Mouse (Mus musculus) lung, postnatal 10 days (tissue): ENCODE data around the gene Stat6.
A peak's percentile ranks its signal among the peaks of the same experiment; 100 is the strongest.

Source experiments
- DNase-seq: peaks from one replicate; pipeline ENCODE4 v3.0.0; 2021

Stat6 gene

DNA sequence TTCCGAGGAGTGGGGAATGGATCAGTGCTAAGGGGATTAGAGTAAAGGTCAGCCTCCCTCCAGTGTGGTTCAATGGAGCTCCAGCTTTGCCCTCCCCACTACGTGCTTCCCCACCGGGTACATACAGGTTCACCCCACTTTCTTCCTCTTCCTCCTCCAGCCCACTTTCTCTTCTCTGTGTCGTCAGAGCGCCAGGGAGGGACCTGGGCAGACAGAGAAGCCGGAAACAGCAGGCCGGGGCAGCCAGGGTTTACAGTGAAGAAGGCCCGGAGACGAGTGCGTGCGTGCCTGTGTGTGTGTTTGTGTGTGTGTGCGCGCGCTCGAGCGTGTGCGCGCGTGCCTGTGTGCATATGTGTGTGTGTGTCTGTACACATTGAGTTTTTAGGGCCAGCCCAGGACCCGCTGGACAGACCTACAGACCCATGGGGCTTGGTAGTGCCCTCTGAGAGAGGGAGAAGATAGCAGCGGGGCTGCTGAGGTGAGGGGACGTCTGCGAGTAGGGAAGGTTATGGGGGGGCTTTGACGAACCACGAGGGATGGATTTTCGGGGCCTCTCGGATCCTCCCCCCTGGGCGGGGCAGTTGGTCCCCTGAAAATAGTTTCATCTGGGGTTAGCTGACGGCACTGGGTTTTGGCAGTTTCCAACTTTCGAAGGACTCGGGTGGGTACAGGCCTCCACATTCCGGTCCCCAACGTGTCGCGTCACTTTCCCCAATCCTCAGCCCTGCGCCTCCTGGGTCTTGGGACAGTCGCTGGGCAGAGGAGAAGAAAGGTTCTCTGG, at the start of gene Stat6:
Gene Stat6, plus strand, starts transcription at position 215 of the 781 bp plus-strand sequence.
- peak; percentile 91 for DNase-seq

DNA sequence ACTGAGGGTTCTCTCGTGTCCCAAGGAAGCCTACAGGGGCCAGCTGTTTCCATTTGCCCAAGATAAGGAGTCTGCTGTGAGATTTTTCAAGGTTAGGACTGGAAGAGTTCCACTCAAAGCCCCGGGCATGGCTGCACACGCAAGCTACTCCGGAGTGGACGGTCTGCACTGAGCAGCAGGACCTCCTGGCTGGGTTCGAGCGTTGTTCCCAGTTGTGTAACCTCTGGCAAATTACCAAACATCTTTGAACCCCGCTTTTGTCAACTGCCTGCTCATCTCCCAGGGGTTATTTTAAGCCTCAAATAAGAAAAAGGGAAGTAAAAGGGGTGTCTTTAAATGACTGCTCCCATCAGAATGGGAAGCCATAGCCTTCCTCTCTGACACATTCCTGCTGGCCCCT, 48.4 kb upstream of the Stat6 start:
- peak; percentile 31 for DNase-seq

DNA sequence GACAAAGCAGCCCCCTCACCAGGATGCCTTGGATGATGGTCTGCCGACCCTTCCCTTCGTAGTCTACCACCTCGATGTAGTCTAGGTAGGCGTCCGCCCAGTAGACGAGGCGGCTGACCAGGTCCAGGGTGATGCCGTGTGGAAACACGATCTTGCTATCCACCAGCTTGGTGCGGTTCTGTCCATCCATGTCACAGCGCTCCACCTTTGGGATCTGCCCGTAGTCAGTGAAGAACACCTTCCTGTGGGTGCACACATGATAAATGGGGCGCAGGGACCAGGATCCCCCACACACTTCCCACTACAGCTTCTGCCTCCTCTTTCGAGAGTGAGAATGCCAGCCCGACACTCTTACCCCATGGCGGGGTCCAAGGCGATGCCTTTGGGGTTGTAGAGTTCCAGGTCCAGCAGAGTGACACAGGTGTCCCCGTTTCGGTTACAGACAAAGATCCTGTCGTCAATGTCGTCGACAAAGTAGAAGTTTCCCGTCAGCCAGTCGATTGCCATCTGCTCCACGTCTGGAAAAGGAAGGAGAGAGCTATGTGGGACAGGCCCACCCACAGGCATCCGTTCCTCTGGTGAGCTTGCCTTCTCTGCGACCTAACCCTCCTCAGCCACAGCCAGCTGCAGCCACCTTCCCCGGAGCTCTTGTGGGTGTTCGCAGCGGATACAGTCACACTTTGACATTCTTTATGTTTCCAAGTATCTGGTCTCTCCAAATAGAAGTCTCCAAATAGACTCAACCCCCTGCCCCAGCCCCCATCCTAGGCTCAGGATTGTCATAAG, 47.7 kb upstream of the Stat6 start:
- peak; percentile 48 for DNase-seq

DNA sequence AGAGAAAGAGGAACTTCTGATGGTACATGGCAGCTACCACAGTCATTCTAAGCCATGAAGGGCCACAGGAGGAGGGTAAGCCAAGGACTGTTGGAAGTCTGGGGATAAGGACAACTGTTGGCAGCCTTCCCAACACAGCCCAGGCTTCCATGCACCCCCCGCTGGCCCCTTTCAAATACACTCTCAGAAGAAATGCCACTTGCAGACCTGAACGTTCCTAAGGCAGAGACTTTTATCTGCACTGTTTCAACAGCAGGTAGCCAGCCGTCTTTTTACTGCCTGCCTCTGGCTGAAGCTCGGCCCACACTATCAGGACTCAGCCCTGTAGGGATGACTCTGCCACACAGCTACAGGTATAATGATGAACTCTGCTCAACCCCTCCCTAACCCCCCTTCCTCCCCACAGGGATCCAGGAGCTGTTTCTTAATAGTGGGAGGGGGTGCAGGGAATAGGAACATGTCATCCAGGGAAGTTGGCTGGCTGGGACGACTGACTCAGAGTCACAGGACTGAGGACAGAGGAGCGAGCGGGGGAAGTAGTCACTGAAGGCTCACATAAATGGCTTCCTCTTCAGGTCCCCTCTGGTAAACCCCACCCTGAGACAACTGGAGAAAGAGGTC, 46.4 kb upstream of the Stat6 start:
- peak; percentile 70 for DNase-seq

DNA sequence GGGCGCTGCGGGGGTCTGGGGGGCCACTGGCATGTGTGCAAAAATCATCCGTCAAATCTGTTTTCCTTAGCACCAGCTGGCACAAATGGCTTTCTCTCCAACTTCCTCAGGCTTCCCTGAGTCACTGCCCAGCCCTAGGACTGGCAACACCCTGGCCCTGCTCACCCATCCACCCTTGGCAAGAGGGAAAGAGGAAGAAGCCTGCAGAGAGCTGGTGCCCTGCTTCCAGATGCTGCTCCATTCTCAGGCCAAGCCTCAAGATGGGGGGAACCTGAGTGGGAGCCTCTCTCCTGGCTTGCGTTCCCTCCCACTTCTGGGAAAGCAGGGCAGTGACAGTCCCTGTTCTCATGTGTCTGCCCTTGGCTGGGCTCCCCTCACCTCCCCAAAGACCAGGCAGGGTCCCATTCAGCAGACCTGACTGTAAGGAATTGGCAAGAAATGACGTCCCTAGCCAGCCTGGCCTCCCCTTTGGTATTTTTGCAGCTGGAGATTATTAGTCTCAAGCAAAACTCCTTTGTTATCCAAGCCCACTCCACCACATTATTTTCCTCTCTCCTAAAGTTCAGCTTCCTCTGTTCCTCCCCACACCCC, 45.4 kb upstream of the Stat6 start:
- DNase-seq = peak; percentile 32

DNA sequence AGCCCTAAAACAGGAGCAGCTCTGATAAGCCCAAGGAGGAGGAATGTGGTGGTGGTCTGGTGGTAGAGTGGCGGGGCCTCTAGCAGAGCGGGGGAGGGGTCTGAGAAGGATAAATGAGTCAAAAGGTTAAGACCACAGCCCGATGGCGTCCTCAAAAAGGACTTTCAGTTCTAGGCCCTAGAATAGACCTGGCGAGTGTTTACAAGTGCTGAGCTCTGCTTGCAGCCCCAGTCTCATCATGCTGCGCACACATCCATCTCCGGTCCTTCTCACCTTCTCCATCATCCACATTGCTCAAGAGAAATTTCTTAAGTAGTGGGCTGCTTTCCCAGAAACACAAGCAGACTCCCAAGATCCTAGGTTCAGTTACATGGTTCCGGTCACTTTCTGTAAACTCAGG, 44.2 kb upstream of the Stat6 start:
- DNase-seq = peak; percentile 56

DNA sequence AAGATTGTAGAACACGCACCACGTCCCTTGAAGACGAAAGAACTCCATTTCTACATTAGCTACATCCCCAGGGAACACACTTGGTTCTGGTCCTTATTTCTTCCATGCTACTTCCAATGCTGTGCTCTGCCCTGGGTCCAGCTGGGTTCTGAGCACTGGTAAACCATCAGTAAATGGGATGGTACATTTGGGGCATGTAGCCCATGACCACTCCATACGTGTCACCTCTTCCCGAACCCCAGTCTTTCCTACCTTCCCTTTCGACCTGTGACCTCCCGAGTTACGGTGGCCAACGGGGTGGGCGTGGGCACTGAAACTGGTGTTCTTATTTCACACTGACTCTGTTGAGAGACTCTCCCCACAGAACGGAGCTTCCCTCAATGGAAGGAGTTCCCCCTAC, 43.5 kb upstream of the Stat6 start:
- DNase-seq = no peak

DNA sequence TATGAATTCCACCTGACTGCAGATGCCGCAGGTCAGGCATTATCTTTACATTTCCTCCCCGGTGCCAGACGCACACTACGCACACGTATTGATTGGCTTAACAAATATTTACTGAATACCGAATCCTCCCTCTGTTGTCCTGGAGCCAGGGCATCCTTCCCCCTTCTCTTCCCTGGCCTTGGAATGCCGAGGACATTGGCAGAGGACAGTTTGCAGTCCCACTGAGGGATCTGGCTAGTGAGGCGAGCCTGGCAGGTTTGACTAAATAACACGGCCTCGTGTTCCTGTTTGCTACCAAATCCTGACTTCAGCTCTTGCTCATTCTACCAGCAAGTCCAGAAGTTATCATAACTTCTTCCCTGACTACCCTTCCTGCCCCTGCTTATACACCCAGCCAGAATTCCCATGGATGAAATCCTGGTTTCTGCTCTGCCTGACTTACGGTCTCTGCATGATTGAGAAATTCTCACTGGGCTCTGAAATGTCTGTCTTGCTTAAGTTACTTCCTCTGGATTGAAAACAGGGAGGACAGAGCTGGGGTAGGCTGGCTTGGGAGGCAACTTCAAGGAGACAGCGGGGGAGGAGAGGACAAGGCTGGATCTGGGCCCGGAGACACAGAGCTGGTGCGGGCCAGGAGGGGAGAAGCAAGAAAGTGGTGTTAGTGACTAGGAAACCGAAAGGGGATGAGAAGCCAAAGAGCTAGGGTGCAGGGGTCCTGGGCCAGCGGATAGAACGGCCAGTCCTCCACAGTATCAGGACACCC, 42.8 kb upstream of the Stat6 start:
- DNase-seq = peak; percentile 90

DNA sequence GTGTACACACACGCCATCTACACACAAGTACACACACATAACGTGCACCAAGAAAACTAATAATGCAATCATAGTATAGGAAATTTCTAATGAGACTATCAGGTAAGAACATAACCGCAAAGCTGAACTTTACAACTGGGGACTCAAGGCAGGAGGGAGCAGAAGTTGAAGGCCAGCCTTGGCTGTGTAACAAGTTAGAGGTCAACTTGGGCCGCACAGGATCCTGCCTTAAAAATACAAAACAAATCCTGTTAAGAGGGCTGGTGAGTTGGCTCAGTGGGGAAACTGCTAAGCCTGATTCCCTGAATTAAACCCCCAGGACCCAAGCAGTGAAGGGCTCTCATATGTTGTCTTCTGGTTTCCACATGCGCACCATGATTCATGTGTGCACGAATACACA, 40.6 kb upstream of the Stat6 start:
- no peak for DNase-seq

DNA sequence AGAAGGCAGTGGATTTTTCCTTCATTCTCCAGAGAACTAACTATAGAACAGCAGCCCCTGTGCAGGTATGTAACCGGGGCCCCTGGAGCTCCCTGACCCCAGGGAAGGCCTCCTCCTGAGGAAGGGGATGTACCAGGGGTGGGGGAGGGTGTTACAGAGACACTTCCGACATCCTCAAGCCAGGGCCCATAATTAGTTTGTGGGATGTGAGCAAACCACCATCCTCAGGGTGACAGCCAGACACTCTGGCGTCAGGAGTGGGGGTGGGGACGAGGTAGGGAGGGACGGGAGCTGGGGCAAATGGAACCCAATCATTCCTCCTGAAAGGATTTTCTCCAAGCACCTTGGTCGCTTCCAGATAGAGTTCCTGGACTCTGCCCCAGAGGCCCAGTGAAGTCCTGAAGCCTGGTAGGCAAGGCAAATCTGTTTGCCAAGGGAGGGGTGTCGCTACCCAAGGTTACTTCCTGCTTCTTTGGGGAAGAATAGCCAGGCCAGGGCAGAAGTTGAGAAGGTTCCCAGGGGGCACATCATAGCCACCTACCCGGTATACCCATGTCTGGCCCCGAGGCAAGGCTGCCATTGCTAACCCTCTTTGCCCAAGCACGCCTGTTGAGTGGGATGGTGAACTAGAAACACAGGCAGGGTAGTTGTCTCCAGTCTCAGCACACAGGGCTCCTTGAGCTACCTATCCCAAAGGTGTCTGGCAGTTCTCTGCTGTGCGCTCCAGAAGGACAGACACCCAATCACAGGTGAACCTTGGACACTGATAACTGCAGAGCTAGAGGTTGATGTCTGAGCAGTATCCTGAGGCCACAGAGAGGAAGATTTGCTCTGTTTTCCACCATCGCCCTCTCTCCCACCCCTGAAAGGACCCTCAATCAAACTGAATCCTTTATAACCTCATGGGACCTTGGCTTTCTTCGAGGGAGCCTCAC, 39.1 kb upstream of the Stat6 start:
- no peak for DNase-seq

DNA sequence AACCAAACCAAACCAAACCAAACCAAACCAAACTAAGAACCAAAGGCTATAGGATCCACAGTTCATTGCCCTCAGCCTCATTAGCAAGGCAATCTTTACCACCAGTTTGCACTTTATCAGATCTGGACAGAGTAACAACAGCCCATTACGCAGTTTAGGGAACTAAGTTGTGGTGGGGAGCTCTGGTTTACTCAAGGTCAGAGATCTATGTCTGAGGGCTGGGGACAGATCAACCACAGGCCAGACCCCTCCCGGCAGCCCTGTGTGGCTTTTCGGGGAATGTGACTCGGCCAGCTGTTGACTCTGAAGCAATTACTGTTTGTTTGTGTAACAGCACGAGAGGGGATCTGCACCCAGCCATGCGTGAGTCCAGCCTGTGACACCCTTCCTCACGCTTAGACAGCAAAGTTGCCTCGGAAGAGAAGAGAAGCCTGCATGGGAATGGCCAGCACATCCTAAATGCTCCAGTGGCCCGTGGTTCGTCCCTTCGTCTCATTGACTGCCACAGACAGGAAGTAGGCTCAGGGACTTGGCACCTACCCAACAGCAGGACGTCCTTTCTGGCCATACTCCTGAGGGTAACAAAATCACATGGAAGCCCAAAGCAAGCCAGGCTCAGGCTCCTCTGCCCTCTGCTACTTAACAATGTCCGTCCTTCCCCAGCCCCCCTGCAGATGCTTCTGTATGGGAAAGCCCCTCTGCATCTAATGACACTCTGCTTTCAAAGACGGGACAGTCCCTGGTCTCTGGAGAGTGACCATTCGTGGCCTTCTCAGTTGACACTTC, 38.1 kb upstream of the Stat6 start:
- peak; percentile 84 for DNase-seq

DNA sequence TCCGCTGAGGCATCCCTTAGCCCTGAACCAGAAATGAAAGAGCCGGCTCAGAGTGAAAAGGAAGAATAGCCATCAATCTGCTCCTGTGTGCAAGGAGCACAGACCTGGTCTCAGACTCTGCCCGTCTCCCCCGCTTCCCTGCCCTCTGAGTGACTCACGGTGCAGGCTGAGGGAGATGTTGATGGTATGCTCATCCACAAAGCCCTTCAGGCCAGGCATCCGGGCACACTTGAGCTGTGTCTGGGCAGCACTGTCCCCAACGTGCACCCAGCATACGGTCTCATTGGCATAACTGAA, 37.6 kb upstream of the Stat6 start:
- no peak for DNase-seq

DNA sequence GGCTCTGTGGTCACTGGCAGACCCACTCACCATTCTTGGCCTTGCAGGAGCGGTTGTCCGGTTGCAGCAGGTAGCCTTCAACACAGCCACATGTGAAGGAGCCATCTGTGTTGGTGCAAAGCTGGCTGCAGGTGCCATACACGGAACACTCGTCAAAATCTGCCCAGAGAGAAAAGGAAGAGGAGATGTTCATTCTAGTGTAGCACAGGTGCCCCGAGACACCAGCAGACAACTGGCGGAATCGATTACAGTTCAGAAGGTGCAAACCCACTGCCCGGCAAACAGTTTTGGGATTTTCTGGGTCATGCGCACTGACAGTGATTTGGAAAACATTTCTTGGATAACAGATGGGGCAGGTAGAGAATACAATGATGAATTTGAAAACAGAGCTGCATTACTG, 37.0 kb upstream of the Stat6 start:
- no peak for DNase-seq

DNA sequence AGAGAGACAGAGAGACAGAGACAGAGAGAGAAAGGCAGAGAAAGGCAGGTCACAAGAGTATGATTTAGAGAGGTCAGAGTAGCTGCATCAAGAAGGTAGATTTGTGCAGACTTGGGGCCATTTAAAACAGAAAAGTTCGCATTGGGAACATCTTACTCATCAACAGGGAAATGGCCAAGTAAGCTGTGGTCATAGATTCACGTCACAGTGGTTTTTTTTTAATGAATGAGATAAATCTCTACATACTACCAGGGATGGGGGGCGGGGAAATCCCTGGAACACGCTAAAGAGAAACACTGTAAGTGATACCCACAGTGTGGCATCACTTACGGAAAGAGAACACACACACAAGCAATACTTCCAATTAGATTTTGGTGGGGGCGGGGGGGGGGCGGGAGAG, 35.7 kb upstream of the Stat6 start:
- no peak for DNase-seq

DNA sequence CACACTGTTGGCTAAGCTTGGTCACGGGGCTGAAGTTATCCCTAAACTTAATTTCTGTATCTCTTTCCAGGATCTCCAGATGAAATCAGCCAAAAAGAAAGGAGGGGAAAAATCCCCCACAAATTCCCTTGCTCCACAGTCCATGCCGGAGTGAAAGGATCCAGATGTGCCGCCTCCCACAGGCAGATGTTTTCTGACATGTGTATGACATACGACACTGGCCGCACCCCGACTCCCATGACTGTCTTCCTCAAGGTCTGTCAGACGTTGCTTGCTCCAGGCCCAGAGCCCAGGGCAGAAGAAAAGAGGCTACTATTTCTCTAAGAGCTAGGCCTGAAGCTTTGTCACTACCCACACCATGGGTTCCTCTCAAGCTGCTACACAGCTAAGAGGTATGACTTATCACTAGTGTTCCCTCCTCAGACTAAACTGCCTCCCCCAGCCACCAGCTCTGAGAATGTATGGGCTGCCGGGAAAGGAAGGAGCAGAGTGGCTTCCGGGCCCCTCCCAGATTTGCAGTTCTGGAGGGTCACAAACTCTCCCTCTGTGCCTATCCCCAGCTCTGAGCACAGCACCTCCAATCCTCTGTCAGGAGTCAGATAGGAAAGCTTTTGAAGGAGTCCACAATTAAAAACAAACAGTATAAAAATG, 33.2 kb upstream of the Stat6 start:
- peak; percentile 48 for DNase-seq

DNA sequence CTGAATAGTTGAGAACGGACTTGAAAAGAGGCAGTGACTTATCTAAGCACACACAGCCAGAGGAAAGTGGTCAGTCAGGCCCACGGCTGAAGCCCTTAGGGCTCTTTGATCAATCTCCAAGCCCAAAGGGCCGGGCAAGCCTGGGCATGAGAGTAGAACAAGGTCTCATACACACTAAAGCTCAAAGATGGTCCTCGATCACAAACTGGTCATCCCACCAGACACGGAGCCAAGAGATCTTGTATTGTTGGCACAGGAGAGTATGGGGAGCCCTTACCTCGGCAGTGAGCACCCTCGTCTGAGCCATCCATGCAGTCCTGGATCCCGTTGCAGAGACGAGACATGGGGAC, 32.7 kb upstream of the Stat6 start:
- DNase-seq = no peak

DNA sequence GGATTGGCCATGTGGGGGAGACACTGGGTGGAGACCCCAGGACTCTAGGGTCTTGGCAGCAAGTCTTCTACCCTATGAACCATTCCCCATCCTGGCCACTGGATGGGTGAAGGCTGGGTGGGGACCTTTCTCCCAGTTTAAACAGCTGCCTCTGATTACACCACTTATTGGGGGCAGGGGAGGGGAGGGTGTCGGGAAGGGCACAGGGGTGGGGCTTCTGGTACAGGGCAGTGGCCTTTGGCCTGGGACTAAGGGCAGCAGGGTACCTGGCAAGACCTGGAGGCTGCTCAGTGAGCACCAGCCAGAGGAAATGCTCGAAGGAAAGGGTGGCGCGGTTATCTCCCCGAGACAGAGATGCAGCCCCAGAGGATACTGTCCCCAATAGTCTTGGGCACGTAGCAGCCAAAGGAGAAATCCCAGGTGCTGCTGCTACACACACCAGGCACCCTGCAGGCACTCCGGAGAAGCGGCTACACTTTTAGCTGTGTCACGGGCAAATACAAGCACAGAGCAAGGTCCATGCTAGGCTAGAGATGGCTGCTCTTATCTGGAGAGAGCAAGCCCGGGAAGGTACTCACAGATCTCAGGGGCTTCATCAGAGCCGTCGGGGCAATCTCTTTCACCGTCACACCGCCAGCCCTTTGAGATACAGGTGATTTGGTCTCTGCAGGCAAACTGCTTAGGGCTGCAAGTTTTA, 30.6 kb upstream of the Stat6 start:
- no peak for DNase-seq

DNA sequence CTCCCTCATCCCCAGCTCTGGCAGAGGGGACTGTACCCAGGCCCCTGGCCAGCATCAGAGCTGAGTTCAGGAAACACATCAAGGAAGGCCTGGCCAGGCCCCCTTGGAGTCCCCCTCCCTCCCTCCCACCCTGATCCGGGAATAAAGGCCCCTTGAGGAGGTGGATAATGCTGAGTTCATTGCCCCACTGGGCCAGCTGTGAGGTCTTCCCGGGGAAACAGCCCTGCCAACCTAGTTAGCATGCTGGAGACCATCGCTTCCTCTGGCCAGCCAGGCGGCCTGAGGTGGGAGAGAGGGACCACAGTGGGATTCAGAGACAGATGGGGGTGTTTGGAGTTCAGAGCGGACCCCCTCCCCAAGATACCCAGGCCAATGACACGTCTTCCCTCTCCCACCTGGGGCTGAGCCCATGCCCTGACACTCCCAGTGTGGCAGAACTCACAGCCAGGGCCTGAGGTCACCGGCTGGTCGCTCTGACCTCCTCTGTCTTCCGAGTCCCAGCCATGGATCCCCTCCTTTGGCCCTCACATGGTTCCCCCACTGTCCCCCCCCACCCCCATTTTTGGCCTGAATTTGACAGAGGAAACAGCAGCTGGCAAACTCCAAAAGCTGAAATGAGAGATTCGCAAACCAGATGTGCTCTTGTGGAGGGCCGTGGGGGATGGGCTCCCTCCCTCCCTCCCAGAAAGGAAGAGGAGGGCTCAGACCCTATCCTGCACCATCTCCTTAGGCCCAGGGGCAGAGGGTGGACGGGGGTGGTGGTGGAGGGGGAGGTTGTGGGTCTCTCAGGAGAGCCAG, 28.4 kb upstream of the Stat6 start:
- DNase-seq = peak; percentile 40

DNA sequence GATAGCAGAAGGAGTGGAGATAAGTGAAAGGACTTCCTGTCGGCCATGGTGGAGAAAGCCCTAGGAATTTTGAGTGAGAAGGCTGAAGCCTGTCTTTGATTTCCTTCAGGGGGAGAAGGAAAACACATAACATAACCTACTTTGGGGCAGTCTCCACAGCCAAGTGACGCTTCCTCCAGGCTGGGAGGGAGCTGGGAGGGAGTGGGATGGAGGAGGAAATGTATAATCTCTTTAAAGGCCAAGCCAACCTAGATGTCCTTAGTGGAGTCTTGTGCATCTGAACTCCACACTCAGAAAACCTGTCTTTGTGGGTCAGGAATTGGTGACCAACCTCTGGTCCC, 27.8 kb upstream of the Stat6 start:
- DNase-seq = no peak
